Mouse (Mus musculus): ENCODE results near the gene Afg3l1. TPM values are rescaled to one million over a fixed set of nuclear protein-coding genes. Genes with fewer than 3 reads are reported as not detected.
"Not testable (repeated sequence)": the region's sequence is repeated elsewhere in the genome, so short reads cannot be mapped to it uniquely, and the experiment has no call there.

The Afg3l1 gene
- polyA plus RNA-seq, 1 experiment from 2014 or later: 28.1 TPM

- H3K36me3 ChIP-seq (ENCODE audit: control insufficient read depth, insufficient read depth, low read length): peaks cover 10% of the 10 kb centered on the region; the same call in 1 of the 2 replicates
Measured at GRCm38 (mm10) chr8:123452149-123452548, 25.6 kb upstream of the Afg3l1 start.

GRCm38 (mm10) chr8:123453291-123453690 is 24.4 kb upstream of the Afg3l1 start:
- Histone ChIP-seq H3K9ac (ENCODE audit: low read length) (no peak overlapping the region), H3K9me3 (ENCODE audit: control insufficient read depth, low read length) (no peaks in the 10 kb centered on the region), H3K4me2 (replicated peaks; ENCODE audit: low read depth) (no peak overlapping the region), H3K27ac (replicated peaks) (no peak overlapping the region), H3K27me3 (ENCODE audit: control insufficient read depth, insufficient read depth, low read length) (no peaks in the 10 kb centered on the region), H3K36me3 (ENCODE audit: control insufficient read depth, insufficient read depth, low read length) (peaks cover 14% of the 10 kb centered on the region), H3K4me1 (replicated peaks; ENCODE audit: control insufficient read depth, insufficient read depth) (no peaks in the 10 kb centered on the region), H3K4me3 (ENCODE audit: low read depth, low read length) (no peak overlapping the region)
- TF ChIP-seq CTCF (IDR thresholded peaks at IDR 0.05; ENCODE audit: low read depth) (no peak), EP300 (optimal IDR thresholded peaks at IDR 0.05) (no peak)
- no peak for ATAC-seq (ENCODE audit: low FRiP score, low TSS enrichment)
- no peak for DNase-seq (ENCODE audit: low spot score)
- WGBS: 74% methylated on average over 7 of the region's 7 CpGs

More at GRCm38 (mm10) chr8:123452149-123452548, 25.6 kb upstream of the Afg3l1 start:
- H3K27ac ChIP-seq (replicated peaks): no peak overlapping the region
- H3K4me3 ChIP-seq (ENCODE audit: low read depth, low read length): no peak overlapping the region
- no peak overlapping the region for H3K9ac ChIP-seq (ENCODE audit: low read length)
- WGBS: 77% methylated on average over 4 of the region's 4 CpGs
- H3K9me3 ChIP-seq (ENCODE audit: control insufficient read depth, low read length): no peaks in the 10 kb centered on the region
- H3K27me3 ChIP-seq (ENCODE audit: control insufficient read depth, insufficient read depth, low read length): no peaks in the 10 kb centered on the region
- DNase-seq (ENCODE audit: low spot score): no peak
- no peaks in the 10 kb centered on the region for H3K4me1 ChIP-seq (replicated peaks; ENCODE audit: control insufficient read depth, insufficient read depth)
- H3K4me2 ChIP-seq (replicated peaks; ENCODE audit: low read depth): no peak overlapping the region
- TF ChIP-seq CTCF (IDR thresholded peaks at IDR 0.05; ENCODE audit: low read depth) (no peak), EP300 (optimal IDR thresholded peaks at IDR 0.05) (no peak)
- no peak for ATAC-seq (ENCODE audit: low FRiP score, low TSS enrichment)

GRCm38 (mm10) chr8:123453951-123454350 is 23.8 kb upstream of the Afg3l1 start:
- DNase-seq (ENCODE audit: low spot score): no peak
- ATAC-seq (ENCODE audit: low FRiP score, low TSS enrichment): no peak
- Histone ChIP-seq H3K27me3 (ENCODE audit: control insufficient read depth, insufficient read depth, low read length) (no peaks in the 10 kb centered on the region), H3K4me2 (replicated peaks; ENCODE audit: low read depth) (no peak overlapping the region), H3K27ac (replicated peaks) (no peak overlapping the region), H3K4me1 (replicated peaks; ENCODE audit: control insufficient read depth, insufficient read depth) (no peaks in the 10 kb centered on the region), H3K4me3 (ENCODE audit: low read depth, low read length) (no peak overlapping the region), H3K9ac (ENCODE audit: low read length) (no peak overlapping the region), H3K36me3 (ENCODE audit: control insufficient read depth, insufficient read depth, low read length) (peaks cover 17% of the 10 kb centered on the region), H3K9me3 (ENCODE audit: control insufficient read depth, low read length) (no peaks in the 10 kb centered on the region)
- TF ChIP-seq CTCF (IDR thresholded peaks at IDR 0.05; ENCODE audit: low read depth): no peak
- TF ChIP-seq EP300 (optimal IDR thresholded peaks at IDR 0.05): no peak
- WGBS: 76% methylated on average over 5 of the region's 5 CpGs

- DNase-seq (ENCODE audit: low spot score): no peak
- ATAC-seq (ENCODE audit: low FRiP score, low TSS enrichment): no peak
- TF ChIP-seq EP300 (optimal IDR thresholded peaks at IDR 0.05) (no peak), CTCF (IDR thresholded peaks at IDR 0.05; ENCODE audit: low read depth) (no peak)
- Histone ChIP-seq H3K9me3 (ENCODE audit: control insufficient read depth, low read length) (no peaks in the 10 kb centered on the region), H3K27me3 (ENCODE audit: control insufficient read depth, insufficient read depth, low read length) (no peaks in the 10 kb centered on the region), H3K27ac (replicated peaks) (no peak overlapping the region), H3K4me2 (replicated peaks; ENCODE audit: low read depth) (no peak overlapping the region), H3K4me3 (ENCODE audit: low read depth, low read length) (no peak overlapping the region), H3K9ac (ENCODE audit: low read length) (no peak overlapping the region), H3K4me1 (replicated peaks; ENCODE audit: control insufficient read depth, insufficient read depth) (no peaks in the 10 kb centered on the region), H3K36me3 (ENCODE audit: control insufficient read depth, insufficient read depth, low read length) (peaks cover 23% of the 10 kb centered on the region)
- 89% methylated on average over 6 of the region's 6 CpGs for WGBS
Measured at GRCm38 (mm10) chr8:123454559-123454958, 23.1 kb upstream of the Afg3l1 start.

- ATAC-seq (ENCODE audit: low FRiP score, low TSS enrichment) (no peak), DNase-seq (ENCODE audit: low spot score) (no peak)
- WGBS: 82% methylated on average over 4 of the region's 4 CpGs
- Histone ChIP-seq H3K4me2 (replicated peaks; ENCODE audit: low read depth) (no peak overlapping the region), H3K27ac (replicated peaks) (no peak overlapping the region), H3K9me3 (ENCODE audit: control insufficient read depth, low read length) (no peaks in the 10 kb centered on the region), H3K4me3 (ENCODE audit: low read depth, low read length) (no peak overlapping the region), H3K4me1 (replicated peaks; ENCODE audit: control insufficient read depth, insufficient read depth) (no peaks in the 10 kb centered on the region), H3K9ac (ENCODE audit: low read length) (no peak overlapping the region), H3K27me3 (ENCODE audit: control insufficient read depth, insufficient read depth, low read length) (no peaks in the 10 kb centered on the region), H3K36me3 (ENCODE audit: control insufficient read depth, insufficient read depth, low read length) (peaks cover 10% of the 10 kb centered on the region)
- TF ChIP-seq CTCF (IDR thresholded peaks at IDR 0.05; ENCODE audit: low read depth) (no peak), EP300 (optimal IDR thresholded peaks at IDR 0.05) (no peak)
Measured at GRCm38 (mm10) chr8:123463651-123464050, 14.1 kb upstream of the Afg3l1 start.

GRCm38 (mm10) chr8:123467476-123467875 is 10.2 kb upstream of the Afg3l1 start:
- no peaks in the 10 kb centered on the region for H3K4me1 ChIP-seq (replicated peaks; ENCODE audit: control insufficient read depth, insufficient read depth)
- 75% methylated on average over 3 of the region's 3 CpGs for WGBS
- H3K9me3 ChIP-seq (ENCODE audit: control insufficient read depth, low read length): no peaks in the 10 kb centered on the region
- TF ChIP-seq EP300 (optimal IDR thresholded peaks at IDR 0.05) (no peak), CTCF (IDR thresholded peaks at IDR 0.05; ENCODE audit: low read depth) (no peak)
- DNase-seq (ENCODE audit: low spot score) (no peak), ATAC-seq (ENCODE audit: low FRiP score, low TSS enrichment) (peak; percentile 47; the same call in 1 of the 2 replicates)
- no peaks in the 10 kb centered on the region for H3K27me3 ChIP-seq (ENCODE audit: control insufficient read depth, insufficient read depth, low read length)
- no peak overlapping the region for H3K4me3 ChIP-seq (ENCODE audit: low read depth, low read length)
- no peaks in the 10 kb centered on the region for H3K36me3 ChIP-seq (ENCODE audit: control insufficient read depth, insufficient read depth, low read length)
- H3K9ac ChIP-seq (ENCODE audit: low read length): no peak overlapping the region
- no peak overlapping the region for H3K4me2 ChIP-seq (replicated peaks; ENCODE audit: low read depth)
- H3K27ac ChIP-seq (replicated peaks): no peak overlapping the region

- H3K27me3 ChIP-seq (ENCODE audit: control insufficient read depth, insufficient read depth, low read length); ATAC-seq (ENCODE audit: low FRiP score, low TSS enrichment); H3K9me3 ChIP-seq (ENCODE audit: control insufficient read depth, low read length); H3K4me1 ChIP-seq (replicated peaks; ENCODE audit: control insufficient read depth, insufficient read depth); H3K36me3 ChIP-seq (ENCODE audit: control insufficient read depth, insufficient read depth, low read length); H3K4me2 ChIP-seq (replicated peaks; ENCODE audit: low read depth); H3K9ac ChIP-seq (ENCODE audit: low read length); DNase-seq (ENCODE audit: low spot score); H3K4me3 ChIP-seq (ENCODE audit: low read depth, low read length); H3K27ac ChIP-seq (replicated peaks): not testable (repeated sequence)
- WGBS: 53% methylated on average over 6 of the region's 6 CpGs
Measured at GRCm38 (mm10) chr8:123472991-123473390, 4.7 kb upstream of the Afg3l1 start.

- H3K9me3 ChIP-seq (ENCODE audit: control insufficient read depth, low read length); H3K4me3 ChIP-seq (ENCODE audit: low read depth, low read length); DNase-seq (ENCODE audit: low spot score); ATAC-seq (ENCODE audit: low FRiP score, low TSS enrichment); H3K27ac ChIP-seq (replicated peaks); H3K36me3 ChIP-seq (ENCODE audit: control insufficient read depth, insufficient read depth, low read length); H3K4me1 ChIP-seq (replicated peaks; ENCODE audit: control insufficient read depth, insufficient read depth); H3K4me2 ChIP-seq (replicated peaks; ENCODE audit: low read depth); H3K27me3 ChIP-seq (ENCODE audit: control insufficient read depth, insufficient read depth, low read length); H3K9ac ChIP-seq (ENCODE audit: low read length): not testable (repeated sequence)
- 63% methylated on average over 5 of the region's 5 CpGs for WGBS
Measured at GRCm38 (mm10) chr8:123474549-123474948, 3.2 kb upstream of the Afg3l1 start.
